Mouse (Mus musculus) heart, postnatal 0 days (tissue): Measurements from ENCODE around the gene Man2b1.

ENCODE experiments used
- CTCF ChIP-seq: IDR thresholded peaks from 2 replicates; pipeline ENCODE4 v1.5.1; 2016; ENCODE audit warnings: antibody characterized with exemption, control low read depth, low read depth
- EP300 ChIP-seq: IDR thresholded peaks from 2 replicates; pipeline ENCODE4 v1.6.1; 2016; ENCODE audit warnings: antibody characterized with exemption, low read depth

- TF ChIP-seq CTCF (no peak), EP300 (no peak)
Observed at GRCm38 (mm10) chr8:85095566-85095965, 12.5 kb downstream of the Man2b1 start.
